Mouse (Mus musculus): ENCODE measurements around the gene Kdelc1.

Gene Kdelc1

GRCm38 (mm10) chr1:44118239-44119054 is at the start of gene Kdelc1, which contains the start of gene Bivm:
Gene Kdelc1, minus strand, starts transcription at chr1:44118808.
Gene Bivm, plus strand, starts transcription at chr1:44118957.
- DNase-seq (ENCODE audit: low spot score): peak; percentile 97

GRCm38 (mm10) chr1:44167859-44168383 is 49.3 kb upstream of the Kdelc1 start:
- DNase-seq (ENCODE audit: low spot score): no peak

GRCm38 (mm10) chr1:44162389-44162788 is 43.8 kb upstream of the Kdelc1 start:
- DNase-seq (ENCODE audit: low spot score): no peak

- DNase-seq (ENCODE audit: low spot score): no peak
Observed at GRCm38 (mm10) chr1:44161818-44162217, 43.2 kb upstream of the Kdelc1 start.

GRCm38 (mm10) chr1:44158317-44158716 is 39.7 kb upstream of the Kdelc1 start:
- DNase-seq (ENCODE audit: low spot score): no peak

- DNase-seq (ENCODE audit: low spot score): peak; percentile 17
Observed at GRCm38 (mm10) chr1:44155287-44155686, 36.7 kb upstream of the Kdelc1 start.

- peak; percentile 45 for DNase-seq (ENCODE audit: low spot score)
Observed at GRCm38 (mm10) chr1:44148706-44149105, 30.1 kb upstream of the Kdelc1 start.

- DNase-seq (ENCODE audit: low spot score): peak; percentile 94
Observed at GRCm38 (mm10) chr1:44147563-44148381, 29.2 kb upstream of the Kdelc1 start, which contains the start of gene Ercc5. Gene Ercc5, plus strand, starts transcription at chr1:44147744.

- no peak for DNase-seq (ENCODE audit: low spot score)
Observed at GRCm38 (mm10) chr1:44142747-44143146, 24.1 kb upstream of the Kdelc1 start.

GRCm38 (mm10) chr1:44140232-44140631 is 21.6 kb upstream of the Kdelc1 start:
- no peak for DNase-seq (ENCODE audit: low spot score)

- DNase-seq (ENCODE audit: low spot score): no peak
Observed at GRCm38 (mm10) chr1:44129929-44130581, 11.4 kb upstream of the Kdelc1 start.

GRCm38 (mm10) chr1:44125590-44125989 is 7.0 kb upstream of the Kdelc1 start:
- no peak for DNase-seq (ENCODE audit: low spot score)

GRCm38 (mm10) chr1:44122256-44122655 is 3.6 kb upstream of the Kdelc1 start:
- no peak for DNase-seq (ENCODE audit: low spot score)

- no peak for DNase-seq (ENCODE audit: low spot score)
Observed at GRCm38 (mm10) chr1:44120074-44120406, 1.4 kb upstream of the Kdelc1 start.

GRCm38 (mm10) chr1:44119201-44120073 is 829 bp upstream of the Kdelc1 start:
- peak; percentile 92 for DNase-seq (ENCODE audit: low spot score)

- peak; percentile 31 for DNase-seq (ENCODE audit: low spot score)
Observed at GRCm38 (mm10) chr1:44117571-44117970, 1.0 kb downstream of the Kdelc1 start.

- DNase-seq (ENCODE audit: low spot score): peak; percentile 33
Observed at GRCm38 (mm10) chr1:44102939-44103338, 15.7 kb downstream of the Kdelc1 start.

- peak; percentile 98 for DNase-seq (ENCODE audit: low spot score)
Observed at GRCm38 (mm10) chr1:44102259-44102717, 16.3 kb downstream of the Kdelc1 start, which contains the start of gene Tex30. Gene Tex30, minus strand, starts transcription at chr1:44102441.

- peak; percentile 66 for DNase-seq (ENCODE audit: low spot score)
Observed at GRCm38 (mm10) chr1:44101448-44102225, 17.0 kb downstream of the Kdelc1 start.

GRCm38 (mm10) chr1:44064625-44065024 is 54.0 kb downstream of the Kdelc1 start:
- DNase-seq (ENCODE audit: low spot score): peak; percentile 60
